In the genomic region with DNA sequence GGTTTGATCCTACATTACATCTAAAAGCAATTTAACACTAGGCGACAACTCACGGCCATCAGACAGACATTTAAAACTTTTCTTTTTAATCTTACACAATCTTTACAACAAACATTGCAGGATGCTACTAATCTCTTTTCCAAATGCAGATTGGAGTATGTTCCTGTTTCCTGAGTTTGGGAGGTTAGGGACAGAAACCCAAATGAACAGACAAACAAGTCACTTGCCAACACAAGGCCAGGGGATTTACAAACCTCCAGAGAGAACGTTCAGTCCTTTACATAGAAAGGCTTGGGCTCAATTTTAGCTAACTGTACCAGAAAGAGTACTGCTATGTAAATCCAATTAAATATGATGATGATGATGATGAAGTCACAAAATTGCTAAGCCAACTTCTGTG, we compare ENCODE assay signal across 21 mouse cellular contexts.
"Had no signal": no experiment of that assay in that cellular context is flagged by ENCODE, and none has a peak within 500 bp of the region (broad histone marks: within the 10 kb centered on the region; RNA-seq: fewer than 3 reads in every experiment).

No protein-coding gene starts in this region.

- DNase-seq: gastrocnemius, postnatal 10 days; gastrocnemius, postnatal 36 days; kidney, adult 11 months; kidney, adult 2 months; kidney, adult 9 months; kidney, postnatal 14 days; kidney, postnatal 36 days; layer of hippocampus, adult 9-11 months; layer of hippocampus, postnatal 36 days; left cerebral cortex, postnatal 4 days had no signal

- H3K4me1 ChIP-seq: heart, embryonic 10.5 days; hindbrain, embryonic 15.5 days; kidney, embryonic 15.5 days; limb, embryonic 13.5 days; limb, embryonic 15.5 days; liver, embryonic 12.5 days had no signal

- H3K27ac ChIP-seq: heart, embryonic 10.5 days; hindbrain, embryonic 15.5 days; hindbrain, postnatal 0 days; kidney, embryonic 15.5 days; kidney, postnatal 0 days; limb, embryonic 13.5 days; liver, embryonic 12.5 days; liver, embryonic 14.5 days had no signal

- H3K4me3 ChIP-seq: heart, embryonic 10.5 days; heart, embryonic 12.5 days; hindbrain, embryonic 13.5 days; hindbrain, embryonic 15.5 days; kidney, embryonic 15.5 days; limb, embryonic 13.5 days; limb, embryonic 15.5 days; liver, embryonic 12.5 days had no signal
